Mouse (Mus musculus): ENCODE data around the gene Arpc5l. TPM values are rescaled to one million over a fixed set of nuclear protein-coding genes. Genes with fewer than 3 reads are reported as not detected.
A peak's percentile ranks its signal among the peaks of the same experiment; 100 is the strongest.

Gene Arpc5l
- 10 to 100 TPM; 77.8 to 79.7 TPM for total RNA-seq (2021)

GRCm38 (mm10) chr2:39004880-39005435, at the start of gene Arpc5l:
Gene Arpc5l (plus strand): TSS chr2:39005348.
- DNase-seq, result peak; percentile 93
- intact Hi-C loops (cut with DNase I), result no loop called here

- no peak for DNase-seq
- intact Hi-C loops (cut with DNase I), result no loop called here
Measured at GRCm38 (mm10) chr2:38956062-38956461, 49.1 kb upstream of the Arpc5l start.

- no peak for DNase-seq
- intact Hi-C loops (cut with DNase I), result no loop called here
Measured at GRCm38 (mm10) chr2:38957671-38958223, 47.4 kb upstream of the Arpc5l start.

GRCm38 (mm10) chr2:38964198-38964597, 41.0 kb upstream of the Arpc5l start:
- intact Hi-C loops (cut with DNase I), result no loop called here
- DNase-seq, result no peak

- intact Hi-C loops (cut with DNase I), result no loop called here
- DNase-seq, result no peak
Measured at GRCm38 (mm10) chr2:38969650-38970049, 35.5 kb upstream of the Arpc5l start.

- intact Hi-C loops (cut with DNase I), result no loop called here
Measured at GRCm38 (mm10) chr2:38970057-38970456, 35.1 kb upstream of the Arpc5l start.

GRCm38 (mm10) chr2:38973223-38973622, 31.9 kb upstream of the Arpc5l start:
- intact Hi-C loops (cut with DNase I), result no loop called here
- DNase-seq, result no peak

More at GRCm38 (mm10) chr2:38970057-38970456, 35.1 kb upstream of the Arpc5l start:
- DNase-seq, result no peak

- DNase-seq, result no peak
- intact Hi-C loops (cut with DNase I), result no loop called here
Measured at GRCm38 (mm10) chr2:38973701-38974100, 31.4 kb upstream of the Arpc5l start.

GRCm38 (mm10) chr2:38974171-38974570, 31.0 kb upstream of the Arpc5l start:
- no peak for DNase-seq
- intact Hi-C loops (cut with DNase I), result no loop called here

GRCm38 (mm10) chr2:38975181-38975580, 30.0 kb upstream of the Arpc5l start:
- intact Hi-C loops (cut with DNase I), result no loop called here
- no peak for DNase-seq

GRCm38 (mm10) chr2:38975941-38976805, 29.0 kb upstream of the Arpc5l start:
- intact Hi-C loops (cut with DNase I), result no loop called here
- no peak for DNase-seq

GRCm38 (mm10) chr2:38977837-38978236, 27.3 kb upstream of the Arpc5l start:
- no peak for DNase-seq
- intact Hi-C loops (cut with DNase I), result no loop called here

- intact Hi-C loops (cut with DNase I), result loop anchor here (5.0 kb wide), 1 partner anchor 41 kb away; no protein-coding TSS in a partner anchor
- DNase-seq, result no peak
Measured at GRCm38 (mm10) chr2:38983456-38983855, 21.7 kb upstream of the Arpc5l start.

GRCm38 (mm10) chr2:38986580-38986979, 18.6 kb upstream of the Arpc5l start:
- DNase-seq, result peak; percentile 32
- intact Hi-C loops (cut with DNase I), result no loop called here

GRCm38 (mm10) chr2:38987371-38987770, 17.8 kb upstream of the Arpc5l start:
- intact Hi-C loops (cut with DNase I), result no loop called here
- no peak for DNase-seq

- intact Hi-C loops (cut with DNase I), result no loop called here
- DNase-seq, result no peak
Measured at GRCm38 (mm10) chr2:38987803-38988510, 17.2 kb upstream of the Arpc5l start.

GRCm38 (mm10) chr2:38988929-38989328, 16.2 kb upstream of the Arpc5l start:
- intact Hi-C loops (cut with DNase I), result no loop called here
- no peak for DNase-seq

- DNase-seq, result no peak
- intact Hi-C loops (cut with DNase I), result loop anchor here (10.0 kb wide), 1 partner anchor 197 kb away; no protein-coding TSS in a partner anchor
Measured at GRCm38 (mm10) chr2:38992004-38992403, 13.1 kb upstream of the Arpc5l start.

- intact Hi-C loops (cut with DNase I), result loop anchor here (10.0 kb wide), 1 partner anchor 198 kb away; no protein-coding TSS in a partner anchor
- DNase-seq, result no peak
Measured at GRCm38 (mm10) chr2:38992452-38992851, 12.7 kb upstream of the Arpc5l start.

- intact Hi-C loops (cut with DNase I), result loop anchor here (2.0 to 10.0 kb wide), 2 partner anchors 71 to 203 kb away; partner anchors contain the start of gene Nr6a1
- DNase-seq, result peak; percentile 92
Measured at GRCm38 (mm10) chr2:38997386-38998374, 7.5 kb upstream of the Arpc5l start, which contains the start of gene Wdr38. Gene Wdr38 (plus strand): TSS chr2:38997476.

All from left cerebral cortex, postnatal 4 days (tissue).